Mouse (Mus musculus): Measurements from ENCODE around the gene Hbp1.
A peak's percentile ranks its signal among the peaks of the same experiment; 100 is the strongest.

Hbp1 gene

GRCm38 (mm10) chr12:31949759-31950658, at the start of gene Hbp1:
TSS of gene Hbp1 (minus strand) at chr12:31950535.
- peak; percentile 98 to 99 for DNase-seq (ENCODE audit: low spot score in 2 of 2)

DNA sequence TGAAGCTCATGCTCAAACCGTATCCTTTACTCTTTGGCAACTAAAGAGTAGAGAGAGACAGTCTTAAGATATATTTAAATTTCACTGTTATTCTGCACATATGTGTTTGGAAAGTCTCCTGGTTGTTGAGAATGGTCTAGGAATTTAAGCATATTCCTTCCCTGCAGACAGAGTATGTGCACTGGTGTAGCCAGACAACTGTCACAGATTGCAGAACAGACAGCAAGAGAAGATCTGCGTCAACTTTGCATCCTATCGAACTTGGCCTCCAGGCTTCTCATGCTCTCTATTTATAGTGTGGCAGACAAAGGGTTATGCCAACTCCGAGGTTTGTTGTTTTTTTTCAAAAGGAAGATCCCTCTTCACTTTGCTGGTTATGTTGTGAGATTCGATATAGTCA, 48.4 kb upstream of the Hbp1 start:
- no peak for DNase-seq (ENCODE audit: low spot score in 2 of 2)

- DNase-seq (ENCODE audit: low spot score in 2 of 2), result no peak
These were observed 47.1 kb upstream of the Hbp1 start for GRCm38 (mm10) chr12:31997328-31997878.

DNA sequence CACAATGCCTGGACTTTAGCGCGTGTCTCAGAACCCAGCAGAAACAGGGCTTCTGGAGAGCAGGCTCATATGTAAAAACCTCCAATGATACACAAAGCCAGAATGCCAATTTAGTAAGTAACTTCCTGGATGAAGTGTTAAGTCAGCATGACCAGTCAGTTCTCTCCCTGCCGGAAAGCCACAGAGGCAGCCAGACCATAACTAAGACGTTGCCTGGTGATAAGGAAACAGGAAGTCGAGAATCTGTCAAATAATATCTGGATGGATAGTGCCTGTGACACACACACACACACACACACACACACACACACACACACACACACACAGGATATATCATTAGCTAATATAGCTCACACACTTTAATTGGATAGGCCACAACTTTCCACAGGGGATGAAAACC, 46.5 kb upstream of the Hbp1 start:
- no peak for DNase-seq (ENCODE audit: low spot score in 2 of 2)

DNA sequence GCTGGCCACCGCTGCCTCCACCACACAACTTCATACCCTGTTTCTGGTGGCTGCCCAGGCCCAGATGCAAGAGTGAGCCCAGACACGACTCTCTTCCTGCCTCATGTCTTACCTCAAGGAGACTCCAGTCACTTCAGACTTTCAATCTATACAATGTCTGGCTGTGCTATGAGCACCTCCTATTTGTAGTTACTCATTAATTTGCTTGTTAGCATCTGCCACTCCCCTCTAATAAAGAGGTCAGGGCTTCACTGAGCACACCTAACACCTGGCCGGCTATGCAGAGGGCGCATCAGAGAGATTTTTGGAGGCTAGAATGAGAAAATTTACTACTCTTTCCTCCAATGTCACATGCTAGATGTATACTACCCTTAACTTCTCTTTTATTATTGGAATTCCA, 40.2 kb upstream of the Hbp1 start:
- DNase-seq (ENCODE audit: low spot score in 2 of 2), result no peak

- DNase-seq (ENCODE audit: low spot score in 2 of 2), result no peak
These were observed 39.4 kb upstream of the Hbp1 start for GRCm38 (mm10) chr12:31989726-31990125.

GRCm38 (mm10) chr12:31986463-31986862, 36.1 kb upstream of the Hbp1 start:
- DNase-seq (ENCODE audit: low spot score in 2 of 2), result no peak

DNA sequence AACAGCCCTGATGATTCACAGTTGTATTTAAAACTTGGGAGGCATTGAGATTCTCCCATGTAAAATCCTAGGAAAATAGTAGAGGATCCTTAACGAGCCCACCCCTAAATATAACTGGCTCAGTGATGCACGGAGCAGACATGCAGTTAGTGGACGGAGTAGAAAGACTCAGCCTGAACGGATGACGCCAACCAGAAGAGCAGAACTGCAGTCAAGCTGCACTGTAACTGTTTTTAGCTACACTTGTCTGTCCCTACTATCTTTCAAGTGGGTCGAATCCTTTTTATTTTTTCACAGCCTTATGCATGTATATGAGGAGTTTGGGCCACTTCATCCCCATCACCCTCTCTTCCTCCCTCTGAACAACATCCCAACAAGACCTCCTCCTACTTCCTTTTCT, 35.4 kb upstream of the Hbp1 start:
- no peak for DNase-seq (ENCODE audit: low spot score in 2 of 2)

- DNase-seq (ENCODE audit: low spot score in 2 of 2), result no peak
These were observed 34.3 kb upstream of the Hbp1 start for GRCm38 (mm10) chr12:31984664-31985063.

DNA sequence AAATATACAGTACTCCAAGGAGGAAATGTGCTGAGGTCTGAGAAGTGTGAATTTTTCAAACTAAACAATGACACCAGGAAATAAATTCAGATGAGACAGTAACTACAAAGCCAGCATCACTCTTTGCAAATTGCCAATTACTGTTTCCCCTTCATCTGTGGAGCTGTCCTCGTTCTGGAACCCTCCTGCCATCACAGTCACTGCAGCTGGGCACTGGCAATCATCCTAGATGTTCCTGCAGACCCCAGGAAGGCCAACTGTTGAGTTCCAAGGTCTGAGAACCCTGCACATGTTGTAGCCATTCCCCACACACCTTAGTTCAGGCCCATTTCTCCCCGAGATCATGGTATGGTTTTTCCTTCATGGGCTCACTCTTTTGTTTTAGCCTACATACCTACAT, 33.9 kb upstream of the Hbp1 start:
- no peak for DNase-seq (ENCODE audit: low spot score in 2 of 2)

DNA sequence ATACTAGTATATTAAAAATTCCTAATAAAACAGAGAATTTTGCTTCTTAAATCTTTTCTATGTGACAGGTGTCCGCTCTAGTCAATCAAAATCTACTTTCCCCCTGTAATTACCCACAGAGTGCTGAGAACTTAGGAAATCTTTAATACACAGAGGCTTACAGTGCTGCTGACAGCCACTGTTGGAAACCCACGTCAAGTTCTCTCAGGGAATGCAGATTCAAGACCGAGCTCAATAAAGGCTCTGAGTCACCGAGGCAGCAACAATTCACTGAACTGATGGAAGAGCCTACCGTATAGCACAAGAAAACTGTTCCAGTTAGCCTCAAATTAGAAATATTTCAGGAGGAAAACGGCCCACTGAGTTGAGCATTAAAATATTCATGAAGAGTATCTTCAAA, 33.4 kb upstream of the Hbp1 start:
- no peak for DNase-seq (ENCODE audit: low spot score in 2 of 2)

- no peak for DNase-seq (ENCODE audit: low spot score in 2 of 2)
These were observed 32.9 kb upstream of the Hbp1 start for GRCm38 (mm10) chr12:31983238-31983637.

- no peak for DNase-seq (ENCODE audit: low spot score in 2 of 2)
These were observed 27.4 kb upstream of the Hbp1 start for GRCm38 (mm10) chr12:31977613-31978195.

GRCm38 (mm10) chr12:31976544-31976943, 26.2 kb upstream of the Hbp1 start:
- peak; percentile 9 to 60 for DNase-seq (ENCODE audit: low spot score in 2 of 2)

DNA sequence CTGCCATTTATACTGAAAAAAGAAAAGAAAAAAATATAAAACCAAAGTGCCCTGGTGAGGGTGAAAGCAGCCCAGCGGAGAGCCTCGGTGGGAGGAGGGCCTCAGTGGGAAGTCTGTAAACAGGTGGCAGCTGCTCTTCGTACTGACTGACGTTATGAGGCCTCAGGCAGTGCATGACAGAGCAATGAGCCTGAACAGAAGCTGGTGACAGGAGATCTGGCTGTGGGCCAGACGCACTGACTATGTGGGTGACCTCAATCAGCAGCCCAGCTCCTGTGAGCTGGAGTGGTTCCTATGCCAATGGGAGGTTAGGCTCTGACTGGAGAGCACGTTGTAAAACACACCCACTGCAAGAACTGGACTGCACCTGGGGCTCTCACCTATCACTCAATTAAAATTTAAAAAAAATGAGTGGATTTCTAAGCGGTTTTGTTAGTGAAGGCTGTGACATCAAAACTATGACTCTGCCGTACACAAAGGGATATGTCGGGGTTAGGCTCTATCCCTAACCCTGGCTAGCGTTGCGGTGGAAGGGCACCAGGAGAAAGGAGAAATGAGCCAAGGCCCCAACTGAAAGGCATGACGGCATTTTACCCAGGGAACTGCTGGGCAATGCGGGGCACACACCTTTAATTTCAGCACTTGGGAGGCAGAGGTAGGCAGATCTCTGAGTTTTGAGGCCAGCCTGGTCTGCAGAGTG, 23.3 kb upstream of the Hbp1 start:
- peak; percentile 60 to 66 for DNase-seq (ENCODE audit: low spot score in 2 of 2)

DNA sequence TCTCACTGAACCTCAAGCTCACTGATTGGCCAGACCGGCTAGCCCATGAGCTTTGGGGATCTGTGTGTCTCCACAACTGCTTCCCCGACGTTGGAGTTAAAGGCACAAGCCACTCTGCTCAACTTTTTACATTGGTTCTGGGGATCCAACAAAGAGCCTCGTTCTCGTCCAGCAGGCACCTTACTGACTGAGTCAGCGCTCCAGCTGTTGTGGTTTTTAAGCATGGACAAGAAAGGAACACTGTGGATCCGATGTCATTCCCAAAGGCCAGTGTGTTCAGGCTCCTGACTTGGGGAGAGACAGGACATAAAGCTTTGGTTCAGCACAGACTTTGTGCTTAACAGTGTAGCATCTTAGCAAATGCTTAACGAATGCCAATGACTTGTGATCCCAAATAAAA, 21.2 kb upstream of the Hbp1 start:
- no peak for DNase-seq (ENCODE audit: low spot score in 2 of 2)

DNA sequence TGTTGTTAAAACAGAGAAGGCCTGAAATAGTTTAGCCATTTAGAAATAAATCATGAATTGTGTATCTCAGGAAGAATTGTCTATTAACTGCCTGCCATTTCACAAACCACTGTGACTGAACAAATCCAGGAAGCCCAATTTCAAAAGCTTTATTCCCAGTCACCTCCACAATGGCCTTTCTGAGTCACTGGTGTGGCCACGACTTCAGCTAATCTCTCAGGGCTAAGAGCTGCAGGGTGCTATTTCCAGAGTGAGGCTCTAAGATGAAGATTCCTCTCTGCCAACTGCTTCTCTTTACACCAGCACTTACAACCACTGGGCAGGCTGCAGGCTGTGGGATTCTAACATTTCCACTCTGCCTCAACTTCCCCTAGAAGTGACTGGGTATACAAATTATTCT, 18.8 kb upstream of the Hbp1 start:
- DNase-seq (ENCODE audit: low spot score in 2 of 2), result no peak

DNA sequence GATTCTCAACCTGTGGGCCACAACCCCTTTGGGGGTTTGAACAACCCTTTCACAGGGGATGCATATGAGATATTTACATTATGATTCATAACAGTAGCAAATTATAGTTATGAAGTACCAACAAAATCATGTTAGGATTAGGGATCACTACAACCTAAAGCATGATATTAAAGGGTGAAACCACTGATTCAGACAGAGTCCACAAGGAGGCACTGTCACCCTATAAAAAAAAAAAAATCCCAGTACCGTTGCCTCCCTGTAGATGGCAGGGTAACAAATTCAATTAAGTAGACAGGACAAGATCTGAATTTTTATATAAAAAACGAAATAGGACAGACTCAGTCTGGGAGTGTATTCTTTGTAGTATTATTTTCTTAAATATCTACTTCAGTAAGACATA, 17.2 kb upstream of the Hbp1 start:
- peak in 1 of 2 experiments; percentile 54 for DNase-seq (ENCODE audit: low spot score in 2 of 2)

- DNase-seq (ENCODE audit: low spot score in 2 of 2), result no peak
These were observed 16.1 kb upstream of the Hbp1 start for GRCm38 (mm10) chr12:31966405-31966804.

- no peak for DNase-seq (ENCODE audit: low spot score in 2 of 2)
These were observed 15.3 kb upstream of the Hbp1 start for GRCm38 (mm10) chr12:31965517-31966212.

DNA sequence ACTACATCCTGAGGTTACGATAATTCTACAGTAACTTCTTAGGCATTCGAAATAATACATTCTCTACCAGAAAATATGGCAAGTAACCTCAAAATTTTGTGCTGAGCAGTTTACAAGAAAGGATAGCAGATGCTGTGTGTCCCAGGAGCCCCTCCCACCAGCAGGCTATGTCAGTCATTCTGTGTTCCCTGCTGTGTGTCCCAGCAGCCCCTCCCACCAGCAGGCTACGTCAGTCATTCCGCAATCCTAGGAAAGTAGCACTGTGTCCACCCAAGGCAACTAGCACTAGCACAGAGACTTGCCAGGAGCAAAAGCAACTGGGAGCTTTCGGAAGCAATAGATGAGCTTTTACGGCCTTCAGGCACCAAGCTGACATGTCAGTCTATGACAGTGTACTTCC, 13.7 kb upstream of the Hbp1 start:
- DNase-seq (ENCODE audit: low spot score in 2 of 2), result no peak

DNA sequence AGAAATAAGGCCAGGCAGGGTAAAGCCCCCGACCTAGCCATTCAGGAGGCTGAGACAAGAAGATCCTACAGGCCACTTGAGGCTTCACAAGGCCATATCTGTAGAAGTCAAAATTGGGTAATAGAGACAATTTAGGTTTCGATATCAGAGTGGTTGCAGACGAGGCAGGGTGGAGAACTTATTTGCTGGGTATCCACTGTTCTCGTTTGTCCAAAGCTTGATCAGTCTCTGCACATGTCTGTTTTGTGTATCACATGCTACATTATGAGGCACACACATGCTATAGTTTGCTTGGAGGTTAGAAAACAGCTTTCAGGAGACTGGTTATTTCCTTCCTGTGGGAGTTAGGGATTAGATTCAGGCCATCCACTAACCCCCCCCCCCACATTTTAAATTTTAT, 5.5 kb upstream of the Hbp1 start:
- DNase-seq (ENCODE audit: low spot score in 2 of 2), result no peak
